Mouse (Mus musculus) lung, postnatal 0 days (tissue): ENCODE results near the gene Igsf11.

Experiments used
- CTCF ChIP-seq: IDR thresholded peaks from 2 replicates; pipeline ENCODE4 v1.5.1; 2016; ENCODE audit warnings: antibody characterized with exemption, mild to moderate bottlenecking
- EP300 ChIP-seq: IDR thresholded peaks from 2 replicates; pipeline ENCODE4 v1.6.1; 2016; ENCODE audit warnings: antibody characterized with exemption, mild to moderate bottlenecking, control low read depth

- TF ChIP-seq CTCF: no peak
- no peak for TF ChIP-seq EP300
Measured at GRCm38 (mm10) chr16:38958801-38959200, 66.3 kb downstream of the Igsf11 start.
